Comparison of ENCODE assay signal across 28 mouse cellular contexts in the genomic region with DNA sequence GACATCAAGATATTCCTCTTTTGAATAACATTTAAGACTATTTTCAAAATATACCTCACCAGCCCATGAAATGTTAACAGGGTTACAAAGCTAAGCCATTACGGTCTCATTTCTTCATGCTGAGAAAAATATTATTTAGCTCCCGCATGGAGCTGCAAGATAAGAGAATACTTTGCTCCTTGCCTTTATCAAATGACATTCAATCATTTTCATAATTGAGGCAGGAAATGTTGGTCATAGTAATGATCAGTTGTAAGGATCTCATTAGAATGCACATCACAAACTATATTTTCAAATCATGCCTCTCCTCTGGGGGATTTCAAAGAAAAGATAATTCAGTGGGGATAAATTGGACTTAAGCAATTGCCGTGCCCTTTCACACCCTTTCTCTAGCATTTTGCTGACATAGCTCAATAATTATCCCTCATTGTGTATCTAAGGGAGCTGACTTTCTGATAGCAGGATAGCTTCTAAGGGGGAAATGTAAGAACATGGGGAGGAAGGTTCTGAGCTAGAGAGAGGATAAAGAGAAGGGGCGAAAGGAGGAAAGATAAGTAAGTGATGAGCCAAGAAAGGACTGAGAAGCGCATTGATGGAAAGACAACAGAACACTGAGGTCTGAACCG. TPM values are rescaled to one million over a fixed set of nuclear protein-coding genes. Genes with fewer than 3 reads are reported as not detected.
DNase-seq lines count a peak whose midpoint lies in the region; ATAC-seq lines count a peak whose summit lies in the region.
"Had no signal": no experiment of that assay in that cellular context is flagged by ENCODE, and none has a peak within 500 bp of the region (broad histone marks: within the 10 kb centered on the region; RNA-seq: fewer than 3 reads in every experiment).

No protein-coding gene starts in this region.

- peak; percentile 46 for ATAC-seq in forebrain, embryonic 12.5 days (ENCODE audit: low FRiP score)
- no peak for ATAC-seq in forebrain, embryonic 13.5 days
- no peak for ATAC-seq in hindbrain, embryonic 13.5 days (ENCODE audit: low FRiP score)
- ATAC-seq in midbrain, embryonic 14.5 days (ENCODE audit: low FRiP score, low TSS enrichment), result peak; percentile 48; the same call in 1 of the 2 replicates
- no peak for ATAC-seq in midbrain, embryonic 11.5 days (ENCODE audit: low FRiP score)
- ATAC-seq: activated CD4-positive, CD25-positive, alpha-beta regulatory T cell, adult 4 months; forebrain, embryonic 15.5 days had no signal

- DNase-seq in hindbrain, embryonic 10.5 days (ENCODE audit: low spot score), result no peak
- peak; percentile 47 for DNase-seq in midbrain, embryonic 14.5 days
- DNase-seq in midbrain, embryonic 11.5 days (ENCODE audit: low spot score, missing footprints), result no peak
- no peak for DNase-seq in adrenal gland, adult 18-20 months (ENCODE audit: low spot score in 2 of 2)
- DNase-seq: adrenal gland, postnatal 10 days; adrenal gland, postnatal 36 days; cerebellum, adult 11 months; cerebellum, adult 2 months; cerebellum, adult 9-11 months; cerebellum, postnatal 25 days; gastrocnemius, postnatal 10 days; gastrocnemius, postnatal 36 days; heart, adult 2 months; heart, postnatal 14 days; heart, postnatal 4 days had no signal

- no peaks in the 10 kb centered on the region for H3K4me1 ChIP-seq in forebrain, embryonic 12.5 days
- H3K4me1 ChIP-seq in forebrain, embryonic 13.5 days, result no peaks in the 10 kb centered on the region
- H3K4me1 ChIP-seq in hindbrain, embryonic 13.5 days (replicated peaks), result no peaks in the 10 kb centered on the region
- no peaks in the 10 kb centered on the region for H3K4me1 ChIP-seq in hindbrain, embryonic 10.5 days (replicated peaks)
- H3K4me1 ChIP-seq in midbrain, embryonic 14.5 days (ENCODE audit: control insufficient read depth, insufficient read depth, low read length), result peaks cover 5% of the 10 kb centered on the region; the same call in 1 of the 2 replicates
- H3K4me1 ChIP-seq in midbrain, embryonic 11.5 days (ENCODE audit: control insufficient read depth, insufficient read depth, low read length), result no peaks in the 10 kb centered on the region
- H3K4me1 ChIP-seq: embryonic facial prominence, embryonic 12.5 days; embryonic facial prominence, embryonic 15.5 days; forebrain, embryonic 15.5 days; heart, embryonic 10.5 days; hindbrain, embryonic 15.5 days had no signal

- H3K9me3 ChIP-seq in forebrain, embryonic 12.5 days, result no peaks in the 10 kb centered on the region
- H3K9me3 ChIP-seq in forebrain, embryonic 13.5 days (replicated peaks), result no peaks in the 10 kb centered on the region
- H3K9me3 ChIP-seq in hindbrain, embryonic 13.5 days, result no peaks in the 10 kb centered on the region
- H3K9me3 ChIP-seq in hindbrain, embryonic 10.5 days, result no peaks in the 10 kb centered on the region
- H3K9me3 ChIP-seq in midbrain, embryonic 14.5 days (ENCODE audit: control insufficient read depth, low read length), result no peaks in the 10 kb centered on the region
- H3K9me3 ChIP-seq in midbrain, embryonic 11.5 days (ENCODE audit: control insufficient read depth, low read length), result no peaks in the 10 kb centered on the region
- H3K9me3 ChIP-seq: embryonic facial prominence, embryonic 12.5 days; embryonic facial prominence, embryonic 15.5 days; forebrain, embryonic 15.5 days; heart, embryonic 10.5 days; heart, embryonic 13.5 days; hindbrain, embryonic 15.5 days had no signal

- no peak overlapping the region for H3K27ac ChIP-seq in forebrain, embryonic 12.5 days
- no peak overlapping the region for H3K27ac ChIP-seq in forebrain, embryonic 13.5 days
- H3K27ac ChIP-seq in hindbrain, embryonic 13.5 days, result peak overlapping the region; percentile 6
- H3K27ac ChIP-seq in hindbrain, embryonic 10.5 days, result no peak overlapping the region
- H3K27ac ChIP-seq in midbrain, embryonic 14.5 days (replicated peaks; ENCODE audit: low read depth, low read length), result 0 out of 2 replicates have a peak overlapping the region, but pooled peaks have one; percentile 26
- no peak overlapping the region for H3K27ac ChIP-seq in midbrain, embryonic 11.5 days (ENCODE audit: low read depth, low read length)
- H3K27ac ChIP-seq: embryonic facial prominence, embryonic 12.5 days; embryonic facial prominence, embryonic 15.5 days; forebrain, embryonic 15.5 days; heart, adult 2 months; heart, embryonic 10.5 days; heart, embryonic 13.5 days; hindbrain, embryonic 15.5 days had no signal

- WGBS in forebrain, embryonic 12.5 days, result 77% methylated on average over 6 of the region's 6 CpGs
- 80% methylated on average over 6 of the region's 6 CpGs for WGBS in forebrain, embryonic 13.5 days
- 80% methylated on average over 6 of the region's 6 CpGs for WGBS in hindbrain, embryonic 13.5 days
- 88% methylated on average over 6 of the region's 6 CpGs for WGBS in hindbrain, embryonic 10.5 days
- 59% methylated on average over 6 of the region's 6 CpGs for WGBS in midbrain, embryonic 14.5 days
- WGBS in midbrain, embryonic 11.5 days, result 87% methylated on average over 6 of the region's 6 CpGs

- H3K27me3 ChIP-seq in forebrain, embryonic 12.5 days, result no peaks in the 10 kb centered on the region
- H3K27me3 ChIP-seq in forebrain, embryonic 13.5 days, result no peaks in the 10 kb centered on the region
- H3K27me3 ChIP-seq in hindbrain, embryonic 13.5 days, result no peaks in the 10 kb centered on the region
- no peaks in the 10 kb centered on the region for H3K27me3 ChIP-seq in hindbrain, embryonic 10.5 days (ENCODE audit: insufficient read depth, poor library complexity, severe bottlenecking)
- no peaks in the 10 kb centered on the region for H3K27me3 ChIP-seq in midbrain, embryonic 14.5 days (ENCODE audit: control insufficient read depth, insufficient read depth, low read length)
- H3K27me3 ChIP-seq in midbrain, embryonic 11.5 days (ENCODE audit: control insufficient read depth, insufficient read depth, low read length), result no peaks in the 10 kb centered on the region
- H3K27me3 ChIP-seq: embryonic facial prominence, embryonic 12.5 days; embryonic facial prominence, embryonic 15.5 days; forebrain, embryonic 15.5 days; heart, embryonic 13.5 days; hindbrain, embryonic 15.5 days had no signal

- no peak overlapping the region for H3K4me3 ChIP-seq in forebrain, embryonic 12.5 days (replicated peaks)
- H3K4me3 ChIP-seq in forebrain, embryonic 13.5 days, result no peak overlapping the region
- no peak overlapping the region for H3K4me3 ChIP-seq in hindbrain, embryonic 13.5 days
- no peak overlapping the region for H3K4me3 ChIP-seq in hindbrain, embryonic 10.5 days
- no peak overlapping the region for H3K4me3 ChIP-seq in midbrain, embryonic 14.5 days (replicated peaks; ENCODE audit: low read depth, low read length)
- H3K4me3 ChIP-seq in midbrain, embryonic 11.5 days (ENCODE audit: low read depth, low read length), result no peak overlapping the region
- H3K4me3 ChIP-seq: embryonic facial prominence, embryonic 12.5 days; embryonic facial prominence, embryonic 15.5 days; forebrain, embryonic 15.5 days; heart, adult 2 months; heart, embryonic 10.5 days; heart, embryonic 13.5 days; hindbrain, embryonic 15.5 days had no signal

- H3K9ac ChIP-seq in forebrain, embryonic 12.5 days, result no peak overlapping the region
- H3K9ac ChIP-seq in forebrain, embryonic 13.5 days, result no peak overlapping the region
- no peak overlapping the region for H3K9ac ChIP-seq in hindbrain, embryonic 13.5 days
- H3K9ac ChIP-seq in midbrain, embryonic 14.5 days (replicated peaks; ENCODE audit: low read length), result no peak overlapping the region
- no peak overlapping the region for H3K9ac ChIP-seq in midbrain, embryonic 11.5 days (ENCODE audit: low read length)
- H3K9ac ChIP-seq: embryonic facial prominence, embryonic 12.5 days; embryonic facial prominence, embryonic 15.5 days; forebrain, embryonic 15.5 days; heart, embryonic 13.5 days; hindbrain, embryonic 15.5 days had no signal

- no peak overlapping the region for H3K4me2 ChIP-seq in forebrain, embryonic 12.5 days
- no peak overlapping the region for H3K4me2 ChIP-seq in forebrain, embryonic 13.5 days
- no peak overlapping the region for H3K4me2 ChIP-seq in hindbrain, embryonic 13.5 days
- H3K4me2 ChIP-seq in midbrain, embryonic 14.5 days (ENCODE audit: low read length), result no peak overlapping the region
- H3K4me2 ChIP-seq in midbrain, embryonic 11.5 days, result no peak overlapping the region
- H3K4me2 ChIP-seq: embryonic facial prominence, embryonic 12.5 days; embryonic facial prominence, embryonic 15.5 days; forebrain, embryonic 15.5 days; heart, embryonic 13.5 days; hindbrain, embryonic 15.5 days had no signal

- H3K36me3 ChIP-seq in forebrain, embryonic 12.5 days (replicated peaks), result no peaks in the 10 kb centered on the region
- H3K36me3 ChIP-seq in forebrain, embryonic 13.5 days (ENCODE audit: poor library complexity, severe bottlenecking), result no peaks in the 10 kb centered on the region
- H3K36me3 ChIP-seq in hindbrain, embryonic 13.5 days, result no peaks in the 10 kb centered on the region
- no peaks in the 10 kb centered on the region for H3K36me3 ChIP-seq in hindbrain, embryonic 10.5 days
- no peaks in the 10 kb centered on the region for H3K36me3 ChIP-seq in midbrain, embryonic 14.5 days (ENCODE audit: control insufficient read depth, insufficient read depth, low read length)
- H3K36me3 ChIP-seq in midbrain, embryonic 11.5 days (ENCODE audit: control insufficient read depth, insufficient read depth, low read length), result no peaks in the 10 kb centered on the region
- H3K36me3 ChIP-seq: embryonic facial prominence, embryonic 12.5 days; embryonic facial prominence, embryonic 15.5 days; forebrain, embryonic 15.5 days; heart, embryonic 10.5 days; heart, embryonic 13.5 days; hindbrain, embryonic 15.5 days had no signal

RNA-seq across cellular contexts. Expression of a gene that starts 47.5 kb away (rescaled TPM):
- 3.2 and 3.9 TPM in 2 replicates for polyA plus RNA-seq in forebrain, embryonic 12.5 days (2016; fragmentation: Nextera tagmentation; extraction: Ambion mirVana)
- 3.3 and 4.3 TPM in 2 replicates for polyA plus RNA-seq in forebrain, embryonic 13.5 days (2015; fragmentation: Nextera tagmentation; extraction: Ambion mirVana)
- 9.9 and 10.5 TPM in 2 replicates for polyA plus RNA-seq in hindbrain, embryonic 13.5 days (2015; fragmentation: Nextera tagmentation; extraction: Ambion mirVana)
- 3.0 and 3.3 TPM in 2 replicates for polyA plus RNA-seq in hindbrain, embryonic 10.5 days (2016; fragmentation: Nextera tagmentation; extraction: Ambion mirVana)
- polyA plus RNA-seq in midbrain, embryonic 14.5 days (2014; fragmentation: Nextera tagmentation; extraction: Ambion mirVana), result 9.4 and 11.4 TPM in 2 replicates
- 2.1 and 2.3 TPM in 2 replicates for polyA plus RNA-seq in midbrain, embryonic 11.5 days (2014; fragmentation: Nextera tagmentation; extraction: Ambion mirVana)
- total RNA-seq in adrenal gland, adult 18-20 months (2021), result under 1 TPM in 1 of 2 experiments, not detected in 1; 0.19 TPM
- total RNA-seq: common myeloid progenitor, adult 5-6 weeks; gastrocnemius, adult 18-20 months; granulocyte monocyte progenitor cell, adult 5-6 weeks; heart, adult 2 months; heart, postnatal 4 days had no signal
- polyA plus RNA-seq: heart, adult 2 months had no signal

Comparison
In these comparisons a context has a peak if more than half of its experiments do, and no peak if none do; other contexts are left out.
1. ATAC-seq: peak in forebrain, embryonic 12.5 days (single experiment) and midbrain, embryonic 14.5 days (single experiment); none in forebrain, embryonic 13.5 days (single experiment), hindbrain, embryonic 13.5 days (single experiment) and midbrain, embryonic 11.5 days (single experiment).
2. H3K27ac ChIP-seq: peak in hindbrain, embryonic 13.5 days (single experiment) and midbrain, embryonic 14.5 days (single experiment); none in forebrain, embryonic 12.5 days (single experiment), forebrain, embryonic 13.5 days (single experiment), hindbrain, embryonic 10.5 days (single experiment) and midbrain, embryonic 11.5 days (single experiment).